Mouse (Mus musculus) heart, embryonic 12.5 days (tissue): ENCODE results near the gene Snph. TPM values are rescaled to one million over a fixed set of nuclear protein-coding genes. Genes with fewer than 3 reads are reported as not detected.
A peak's percentile ranks its signal among the peaks of the same experiment; 100 is the strongest.

Source experiments
- ATAC-seq: fragments of 200-750 bp; cut with Nextera tagmentation; 2 replicates; pipeline ENCODE4 v1.8.0; 2017; ENCODE audit warnings: moderate TSS enrichment, moderate library complexity; ENCODE audit not compliant: insufficient number of reproducible peaks, low FRiP score
- H3K27ac ChIP-seq: fragments of 300-500 bp; sonication (generic); 2 replicates; pipeline ENCODE4 v1.5.1; 2016; ENCODE audit warnings: mild to moderate bottlenecking, moderate library complexity; ENCODE audit not compliant: poor library complexity, severe bottlenecking
- H3K27me3 ChIP-seq: fragments of 300-500 bp; sonication (generic); replicated peaks from 2 replicates; pipeline ENCODE4 v1.6.1; 2016; ENCODE audit warnings: mild to moderate bottlenecking, moderate library complexity
- H3K36me3 ChIP-seq: fragments of 300-500 bp; sonication (generic); 2 replicates; pipeline ENCODE4 v1.6.1; 2016; ENCODE audit warnings: mild to moderate bottlenecking, moderate library complexity
- H3K4me1 ChIP-seq: fragments of 300-500 bp; sonication (generic); replicated peaks from 2 replicates; pipeline ENCODE4 v1.6.1; 2016; ENCODE audit warnings: mild to moderate bottlenecking
- H3K4me2 ChIP-seq: fragments of 300-500 bp; sonication (generic); 2 replicates; pipeline ENCODE4 v1.6.1; 2016; ENCODE audit warnings: mild to moderate bottlenecking, moderate library complexity
- H3K4me3 ChIP-seq: fragments of 300-500 bp; sonication (generic); 2 replicates; pipeline ENCODE4 v1.5.1; 2016; ENCODE audit warnings: mild to moderate bottlenecking
- H3K9ac ChIP-seq: fragments of 300-500 bp; sonication (generic); 2 replicates; pipeline ENCODE4 v1.6.1; 2016; ENCODE audit warnings: mild to moderate bottlenecking, moderate library complexity
- H3K9me3 ChIP-seq: fragments of 300-500 bp; sonication (generic); replicated peaks from 2 replicates; pipeline ENCODE4 v1.6.1; 2016; ENCODE audit warnings: mild to moderate bottlenecking, moderate library complexity
- WGBS: fragments of 180-500 bp; shearing (Covaris S2); methylation state at CpG from one replicate; pipeline ENCODE4 v1.1.7; 2016; 5-methylcytosine and 5-hydroxymethylcytosine counted together
- polyA plus RNA-seq: library from polyadenylated mRNA; unstranded; fragments of >200 nt; fragmentation: Nextera tagmentation; extraction: Ambion mirVana; gene quantifications from 2 replicates; pipeline ENCODE4 v1.2.1, GENCODE M21; 2016

The Snph gene
- polyA plus RNA-seq, 1 experiment from 2014 or later: 0.38 TPM

DNA sequence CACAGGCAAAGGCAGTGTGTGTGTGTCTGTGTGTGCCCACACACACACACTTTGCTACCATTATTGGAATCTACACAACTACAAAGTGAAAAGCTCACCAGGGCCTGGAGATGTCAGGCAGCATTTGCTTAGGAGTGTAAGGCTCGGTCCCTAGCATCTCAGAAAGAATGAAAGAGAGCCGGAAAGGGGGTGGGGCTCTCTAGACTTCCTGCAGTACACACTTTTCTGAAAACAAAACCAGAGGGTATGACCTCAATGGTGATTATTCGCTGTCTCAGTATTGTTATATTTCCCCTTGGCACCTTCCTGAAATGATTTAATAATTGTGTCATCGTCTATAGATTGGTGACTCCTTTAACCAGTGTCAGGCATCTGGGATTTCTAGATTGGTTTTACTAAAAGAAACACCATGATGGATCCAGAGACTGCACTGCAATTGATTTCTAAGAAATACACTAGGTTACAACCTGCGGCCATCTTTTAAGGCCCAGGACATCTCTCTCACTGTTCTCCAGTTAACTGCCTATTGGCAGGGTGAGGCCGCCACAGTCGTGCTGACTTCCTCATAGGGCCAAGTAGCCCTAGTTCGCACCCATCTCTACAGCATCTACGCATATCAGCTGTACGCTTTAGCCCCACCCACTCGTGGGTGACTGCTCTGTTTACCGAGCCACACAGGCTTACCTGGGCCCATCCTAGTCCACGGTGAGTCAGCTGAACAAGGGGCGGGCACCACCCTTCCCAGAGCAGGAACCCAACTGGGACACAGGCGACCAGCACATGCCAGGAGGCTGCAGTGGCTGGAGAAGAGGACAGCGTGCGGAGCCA is 60.3 kb downstream of the Snph start, which contains the start of gene Sdcbp2:
Gene Sdcbp2, plus strand, starts transcription at position 750 of the 828 bp plus-strand sequence.
- peaks cover 9% of the 10 kb centered on the region for H3K27me3 ChIP-seq
- H3K9ac ChIP-seq: no peak within 1 kb of the TSS
- no peak within 1 kb of the TSS for H3K4me3 ChIP-seq
- no peaks in the 10 kb centered on the region for H3K36me3 ChIP-seq
- H3K4me2 ChIP-seq: no peak within 1 kb of the TSS
- no peak for ATAC-seq
- WGBS: 65% methylated on average over 17 of the region's 17 CpGs
- H3K4me1 ChIP-seq: peaks cover 6% of the 10 kb centered on the region; the same call in 1 of the 2 replicates
- no peak within 1 kb of the TSS for H3K27ac ChIP-seq
- no peaks in the 10 kb centered on the region for H3K9me3 ChIP-seq

DNA sequence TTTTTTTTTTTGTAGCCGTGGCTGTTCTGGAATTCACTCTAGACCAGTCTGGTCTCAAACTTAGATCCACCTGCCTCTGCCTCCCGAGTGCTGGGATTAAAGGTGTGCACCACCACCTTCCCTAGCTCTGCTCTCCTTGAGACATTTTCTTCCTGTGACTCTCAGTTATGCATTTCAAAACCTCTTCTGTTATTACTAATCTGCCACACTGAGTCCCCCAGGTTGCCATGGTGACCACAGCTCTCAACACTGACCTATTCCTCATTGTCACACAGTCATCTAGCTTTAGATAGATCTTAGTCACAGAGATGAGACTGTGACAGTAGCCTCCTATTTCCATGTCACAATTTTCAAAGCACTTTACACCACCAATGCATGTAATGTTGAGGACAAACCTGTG is 62.9 kb downstream of the Snph start:
- Histone ChIP-seq H3K27me3 (peaks cover 6% of the 10 kb centered on the region), H3K27ac (no peak overlapping the region), H3K9ac (no peak overlapping the region), H3K4me1 (no peaks in the 10 kb centered on the region), H3K36me3 (peaks cover 13% of the 10 kb centered on the region), H3K9me3 (no peaks in the 10 kb centered on the region), H3K4me2 (no peak overlapping the region), H3K4me3 (no peak overlapping the region)
- WGBS: 80% methylated on average over 2 of the region's 2 CpGs
- no peak for ATAC-seq

- H3K4me2 ChIP-seq: no peak overlapping the region
- no peaks in the 10 kb centered on the region for H3K4me1 ChIP-seq
- H3K9ac ChIP-seq: no peak overlapping the region
- ATAC-seq: no peak
- no peak overlapping the region for H3K4me3 ChIP-seq
- 70% methylated on average over 6 of the region's 6 CpGs for WGBS
- no peak overlapping the region for H3K27ac ChIP-seq
- no peaks in the 10 kb centered on the region for H3K9me3 ChIP-seq
- no peaks in the 10 kb centered on the region for H3K27me3 ChIP-seq
- H3K36me3 ChIP-seq: peaks cover 31% of the 10 kb centered on the region
These were observed 65.5 kb downstream of the Snph start for GRCm38 (mm10) chr2:151566856-151567255.

DNA sequence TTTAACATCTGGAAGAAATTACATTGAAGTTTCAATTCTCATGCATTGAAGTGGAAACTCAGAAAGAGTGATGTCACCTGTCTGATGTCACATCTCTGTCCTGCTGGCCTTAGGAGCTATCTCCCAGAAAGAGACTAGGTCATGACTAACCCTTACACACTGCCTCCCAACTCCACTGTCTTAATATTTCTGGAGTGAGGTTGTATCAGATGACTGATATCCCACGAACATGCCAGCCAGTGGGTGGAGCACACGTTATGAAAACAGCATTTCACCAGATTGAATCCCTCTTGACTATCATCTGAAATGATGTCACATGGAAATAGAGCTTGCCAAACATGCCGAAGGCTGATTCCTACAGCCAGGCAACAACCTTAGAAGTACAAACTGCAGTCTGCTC is 67.4 kb downstream of the Snph start:
- no peak overlapping the region for H3K4me3 ChIP-seq
- WGBS: 52% methylated on average over 3 of the region's 3 CpGs
- no peak overlapping the region for H3K9ac ChIP-seq
- H3K27ac ChIP-seq: no peak overlapping the region
- H3K27me3 ChIP-seq: no peaks in the 10 kb centered on the region
- H3K9me3 ChIP-seq: no peaks in the 10 kb centered on the region
- peaks cover 48% of the 10 kb centered on the region for H3K36me3 ChIP-seq
- H3K4me2 ChIP-seq: no peak overlapping the region
- ATAC-seq: no peak
- H3K4me1 ChIP-seq: 0 out of 2 replicates have a peak, but pooled peaks cover 2% of the 10 kb centered on the region

DNA sequence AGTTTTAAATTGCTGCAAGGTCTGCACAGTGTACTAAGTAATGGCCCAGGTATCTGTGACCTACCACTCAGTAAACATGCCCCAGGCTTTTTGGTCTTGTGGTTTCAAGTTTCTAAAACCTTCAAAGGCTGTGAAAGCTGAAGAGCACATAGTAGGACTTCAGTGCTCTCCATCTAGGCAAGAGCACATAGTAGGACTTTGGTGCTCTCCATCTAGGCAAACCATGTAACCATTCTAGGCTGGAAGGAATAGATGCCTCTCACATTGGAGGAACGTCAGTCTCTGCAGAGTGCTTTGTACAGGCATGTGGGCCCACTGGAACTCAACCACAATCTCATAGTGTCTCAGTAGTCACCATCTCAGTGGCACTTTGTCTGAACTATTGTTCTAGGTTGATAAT is 68.4 kb downstream of the Snph start:
- no peak for ATAC-seq
- H3K4me2 ChIP-seq: no peak overlapping the region
- peaks cover 58% of the 10 kb centered on the region for H3K36me3 ChIP-seq
- H3K9ac ChIP-seq: no peak overlapping the region
- no peak overlapping the region for H3K27ac ChIP-seq
- no peaks in the 10 kb centered on the region for H3K27me3 ChIP-seq
- WGBS: 87% methylated on average over 1 of the region's 1 CpGs
- no peak overlapping the region for H3K4me3 ChIP-seq
- H3K4me1 ChIP-seq: 0 out of 2 replicates have a peak, but pooled peaks cover 4% of the 10 kb centered on the region
- no peaks in the 10 kb centered on the region for H3K9me3 ChIP-seq

GRCm38 (mm10) chr2:151562930-151563921 is 69.2 kb downstream of the Snph start:
- WGBS: 77% methylated on average over 7 of the region's 7 CpGs
- Histone ChIP-seq H3K4me1 (0 out of 2 replicates have a peak, but pooled peaks cover 4% of the 10 kb centered on the region), H3K4me3 (no peak overlapping the region), H3K9ac (no peak overlapping the region), H3K9me3 (no peaks in the 10 kb centered on the region), H3K27ac (no peak overlapping the region), H3K4me2 (no peak overlapping the region), H3K36me3 (peaks cover 63% of the 10 kb centered on the region), H3K27me3 (no peaks in the 10 kb centered on the region)
- no peak for ATAC-seq

GRCm38 (mm10) chr2:151549615-151550121 is 82.7 kb downstream of the Snph start:
- Histone ChIP-seq H3K4me2 (no peak overlapping the region), H3K27me3 (no peaks in the 10 kb centered on the region), H3K4me3 (no peak overlapping the region), H3K4me1 (peaks cover 64% of the 10 kb centered on the region), H3K9ac (no peak overlapping the region), H3K9me3 (no peaks in the 10 kb centered on the region), H3K36me3 (peaks cover 89% of the 10 kb centered on the region), H3K27ac (no peak overlapping the region)
- no peak for ATAC-seq
- WGBS: 68% methylated on average over 3 of the region's 3 CpGs

DNA sequence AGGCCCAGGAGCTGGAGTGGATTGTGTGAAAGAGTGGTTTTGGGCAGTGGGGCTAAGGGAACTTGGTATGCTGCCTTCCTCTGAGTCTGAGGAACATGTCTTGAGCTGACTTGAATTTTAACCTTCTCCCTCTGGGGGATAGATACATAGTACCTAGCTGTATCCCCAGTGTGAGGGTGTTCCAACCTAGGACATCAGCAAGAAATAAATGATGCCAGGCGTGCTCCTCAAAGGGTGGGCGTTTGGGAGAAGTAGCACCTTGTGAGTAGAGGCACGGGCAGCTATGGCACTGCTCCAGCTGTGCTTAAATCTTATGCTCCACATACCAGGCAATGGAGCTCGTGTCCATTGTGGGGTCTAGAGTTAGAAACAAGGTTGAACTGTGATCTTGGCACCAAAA is 85.8 kb downstream of the Snph start:
- H3K4me2 ChIP-seq: no peak overlapping the region
- H3K9ac ChIP-seq: no peak overlapping the region
- H3K4me1 ChIP-seq: peaks cover 71% of the 10 kb centered on the region
- H3K9me3 ChIP-seq: no peaks in the 10 kb centered on the region
- no peaks in the 10 kb centered on the region for H3K27me3 ChIP-seq
- no peak for ATAC-seq
- H3K27ac ChIP-seq: no peak overlapping the region
- H3K36me3 ChIP-seq: peaks cover 69% of the 10 kb centered on the region
- WGBS: 80% methylated on average over 4 of the region's 4 CpGs
- H3K4me3 ChIP-seq: no peak overlapping the region

GRCm38 (mm10) chr2:151544673-151545072 is 87.7 kb downstream of the Snph start:
- Histone ChIP-seq H3K4me2 (peak overlapping the region; percentile 81), H3K4me3 (peak overlapping the region; percentile 98), H3K9ac (peak overlapping the region; percentile 98; the same call in 1 of the 2 replicates), H3K27ac (peak overlapping the region; percentile 65), H3K27me3 (no peaks in the 10 kb centered on the region), H3K36me3 (peaks cover 52% of the 10 kb centered on the region), H3K9me3 (no peaks in the 10 kb centered on the region), H3K4me1 (peaks cover 60% of the 10 kb centered on the region)
- WGBS: 38% methylated on average over 6 of the region's 6 CpGs
- ATAC-seq: no peak

DNA sequence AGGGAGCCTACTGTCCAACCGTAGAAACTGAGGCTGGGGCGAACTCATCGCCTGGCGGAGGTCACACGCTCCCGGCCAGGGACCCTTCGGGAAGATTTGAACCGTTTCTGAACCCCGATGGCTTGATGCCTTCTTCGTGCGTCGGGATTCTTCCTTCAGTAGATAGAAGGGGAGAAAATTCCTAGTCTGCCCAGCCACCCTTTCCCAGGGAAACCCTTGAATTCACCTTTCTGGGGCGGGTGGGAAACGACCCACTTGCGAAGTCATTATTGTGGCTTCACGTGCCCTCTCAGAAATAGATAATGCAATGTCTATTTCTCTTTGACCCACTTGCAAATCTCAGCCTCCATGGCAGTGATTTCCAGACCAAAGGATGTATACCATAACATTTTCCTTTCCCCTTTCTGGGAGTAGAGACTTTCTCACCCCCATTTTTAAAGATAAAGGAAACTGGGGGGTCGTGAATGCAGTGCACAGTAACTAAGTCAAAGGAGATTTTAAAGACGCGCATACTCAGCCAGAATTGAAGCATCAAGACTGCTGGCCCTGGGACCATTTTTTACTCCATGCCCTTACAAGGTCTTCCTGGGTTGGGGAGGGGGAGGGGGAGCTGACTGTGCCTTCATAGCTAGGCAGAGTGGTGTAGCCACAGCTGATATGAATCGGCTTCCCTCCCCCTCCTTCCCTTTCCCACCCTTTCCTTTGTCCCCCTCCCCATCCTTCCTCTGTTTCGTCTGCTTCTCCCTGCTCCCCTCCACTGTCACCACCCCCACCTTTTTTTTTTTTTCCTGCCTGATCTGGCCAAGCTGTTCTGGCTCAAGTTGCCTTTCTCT is 89.1 kb downstream of the Snph start:
- H3K4me2 ChIP-seq: peak overlapping the region; percentile 81
- H3K9ac ChIP-seq: peak overlapping the region; percentile 98
- peaks cover 48% of the 10 kb centered on the region for H3K4me1 ChIP-seq
- H3K36me3 ChIP-seq: peaks cover 40% of the 10 kb centered on the region
- peak overlapping the region; percentile 97 for H3K27ac ChIP-seq
- peak; percentile 37 for ATAC-seq
- H3K27me3 ChIP-seq: no peaks in the 10 kb centered on the region
- peak overlapping the region; percentile 98 for H3K4me3 ChIP-seq
- WGBS: 1% methylated on average over 21 of the region's 21 CpGs
- no peaks in the 10 kb centered on the region for H3K9me3 ChIP-seq
